Mouse (Mus musculus) heart, adult 8-10 months (tissue): ENCODE results near the gene Rasl10a. TPM values are rescaled to one million over a fixed set of nuclear protein-coding genes. Genes with fewer than 3 reads are reported as not detected.

ENCODE experiments used
- DNase-seq: peaks from one replicate; pipeline ENCODE4 v3.0.0; 2022; ENCODE audit warnings: low spot score
- total RNA-seq, 4 experiments: library from RNA; stranded (reverse); gene quantifications; 2 replicates each; pipeline ENCODE4 v1.2.4; 2022

The Rasl10a gene
- 1 to 10 TPM; 3.3 to 7.8 (median 5.8) TPM for total RNA-seq

- DNase-seq = no peak
Measured at GRCm38 (mm10) chr11:5057856-5058641, at the start of gene Rasl10a. Rasl10a (plus strand) TSS chr11:5058128.

GRCm38 (mm10) chr11:5008867-5009266 lies 49.1 kb upstream of the Rasl10a start:
- DNase-seq = no peak

GRCm38 (mm10) chr11:5009354-5010074 lies 48.4 kb upstream of the Rasl10a start:
- DNase-seq = no peak

GRCm38 (mm10) chr11:5010205-5010604 lies 47.7 kb upstream of the Rasl10a start:
- no peak for DNase-seq

GRCm38 (mm10) chr11:5011480-5011879 lies 46.4 kb upstream of the Rasl10a start:
- DNase-seq = no peak

- DNase-seq = no peak
Measured at GRCm38 (mm10) chr11:5012213-5012715, 45.7 kb upstream of the Rasl10a start.

GRCm38 (mm10) chr11:5015720-5016119 lies 42.2 kb upstream of the Rasl10a start:
- peak; percentile 64 for DNase-seq

GRCm38 (mm10) chr11:5016286-5016685 lies 41.6 kb upstream of the Rasl10a start:
- no peak for DNase-seq

GRCm38 (mm10) chr11:5017506-5017905 lies 40.4 kb upstream of the Rasl10a start:
- no peak for DNase-seq

- DNase-seq = no peak
Measured at GRCm38 (mm10) chr11:5025108-5025507, 32.8 kb upstream of the Rasl10a start.

- no peak for DNase-seq
Measured at GRCm38 (mm10) chr11:5028228-5028627, 29.7 kb upstream of the Rasl10a start.

- DNase-seq = no peak
Measured at GRCm38 (mm10) chr11:5032706-5033105, 25.2 kb upstream of the Rasl10a start.

- DNase-seq = peak; percentile 66
Measured at GRCm38 (mm10) chr11:5033136-5033535, 24.8 kb upstream of the Rasl10a start.

- DNase-seq = no peak
Measured at GRCm38 (mm10) chr11:5035421-5035820, 22.5 kb upstream of the Rasl10a start.

- DNase-seq = no peak
Measured at GRCm38 (mm10) chr11:5037146-5037854, 20.6 kb upstream of the Rasl10a start.

GRCm38 (mm10) chr11:5040585-5040984 lies 17.3 kb upstream of the Rasl10a start:
- no peak for DNase-seq

GRCm38 (mm10) chr11:5041144-5041780 lies 16.7 kb upstream of the Rasl10a start:
- DNase-seq = no peak

GRCm38 (mm10) chr11:5042645-5043381 lies 15.1 kb upstream of the Rasl10a start:
- no peak for DNase-seq

GRCm38 (mm10) chr11:5046321-5046926 lies 11.5 kb upstream of the Rasl10a start:
- no peak for DNase-seq

- no peak for DNase-seq
Measured at GRCm38 (mm10) chr11:5051629-5052028, 6.3 kb upstream of the Rasl10a start.
